Mouse (Mus musculus) heart, embryonic 15.5 days (tissue): Measurements from ENCODE around the gene Fancb. TPM values are rescaled to one million over a fixed set of nuclear protein-coding genes. Genes with fewer than 3 reads are reported as not detected.

Source experiments
- ATAC-seq: fragments of 200-750 bp; cut with Nextera tagmentation; replicated peaks from 2 replicates; pipeline ENCODE4 v1.8.0; 2017; ENCODE audit warnings: low read depth, moderate TSS enrichment; ENCODE audit not compliant: insufficient number of reproducible peaks, insufficient read depth, low FRiP score
- H3K27ac ChIP-seq: fragments of 300-500 bp; sonication (generic); 2 replicates; pipeline ENCODE4 v1.5.1; 2015; ENCODE audit warnings: mild to moderate bottlenecking, inconsistent platforms
- H3K27me3 ChIP-seq: fragments of 300-500 bp; sonication (generic); 2 replicates; pipeline ENCODE4 v1.6.1; 2015; ENCODE audit warnings: inconsistent platforms
- H3K36me3 ChIP-seq: fragments of 300-500 bp; sonication (generic); 2 replicates; pipeline ENCODE4 v1.6.1; 2015; ENCODE audit warnings: mild to moderate bottlenecking, inconsistent platforms
- H3K4me1 ChIP-seq: fragments of 300-500 bp; sonication (generic); replicated peaks from 2 replicates; pipeline ENCODE4 v1.6.1; 2015; ENCODE audit warnings: inconsistent platforms
- H3K4me2 ChIP-seq: fragments of 300-500 bp; sonication (generic); 2 replicates; pipeline ENCODE4 v1.6.1; 2015; ENCODE audit warnings: inconsistent platforms, mild to moderate bottlenecking, moderate library complexity
- H3K4me3 ChIP-seq: fragments of 300-500 bp; sonication (generic); 2 replicates; pipeline ENCODE4 v1.5.1; 2015; ENCODE audit warnings: mild to moderate bottlenecking, inconsistent platforms
- H3K9ac ChIP-seq: fragments of 300-500 bp; sonication (generic); 2 replicates; pipeline ENCODE4 v1.6.1; 2015; ENCODE audit warnings: mild to moderate bottlenecking, inconsistent platforms
- H3K9me3 ChIP-seq: fragments of 300-500 bp; sonication (generic); replicated peaks from 2 replicates; pipeline ENCODE4 v1.6.1; 2016; ENCODE audit warnings: inconsistent platforms
- WGBS: fragments of 180-500 bp; shearing (Covaris S2); methylation state at CpG from one replicate; pipeline ENCODE4 v1.1.7; 2015; ENCODE audit warnings: mixed read lengths; 5-methylcytosine and 5-hydroxymethylcytosine counted together
- polyA plus RNA-seq: library from polyadenylated mRNA; unstranded; fragments of >200 nt; fragmentation: Nextera tagmentation; extraction: Ambion mirVana; gene quantifications from 2 replicates; pipeline ENCODE4 v1.2.1, GENCODE M21; 2015

Fancb gene
- polyA plus RNA-seq = 5.4 and 6.0 TPM in 2 replicates

- WGBS = 11% methylated on average over 26 of the region's 26 CpGs
- Histone ChIP-seq H3K9me3 (no peaks in the 10 kb centered on the region), H3K4me3 (peak within 1 kb of the TSS; percentile 67), H3K9ac (peak within 1 kb of the TSS; percentile 64), H3K27ac (peak within 1 kb of the TSS; percentile 68), H3K36me3 (no peaks in the 10 kb centered on the region), H3K4me2 (peak within 1 kb of the TSS; percentile 62), H3K27me3 (no peaks in the 10 kb centered on the region), H3K4me1 (0 out of 2 replicates have a peak, but pooled peaks cover 3% of the 10 kb centered on the region)
- peak; percentile 99 for ATAC-seq
Observed at GRCm38 (mm10) chrX:164980193-164980775, at the start of gene Fancb, which contains the start of gene Mospd2. Gene Fancb, plus strand, starts transcription at chrX:164980592. Gene Mospd2, minus strand, starts transcription at chrX:164980375.

- Histone ChIP-seq H3K27me3 (no peaks in the 10 kb centered on the region), H3K36me3 (no peaks in the 10 kb centered on the region), H3K4me3 (no peak overlapping the region), H3K27ac (no peak overlapping the region), H3K9ac (no peak overlapping the region), H3K4me2 (no peak overlapping the region), H3K9me3 (no peaks in the 10 kb centered on the region), H3K4me1 (no peaks in the 10 kb centered on the region)
- no peak for ATAC-seq
- 91% methylated on average over 5 of the region's 5 CpGs for WGBS
Observed at GRCm38 (mm10) chrX:164941540-164941939, 38.9 kb upstream of the Fancb start.

- H3K27me3 ChIP-seq = no peaks in the 10 kb centered on the region
- H3K4me2 ChIP-seq = no peak overlapping the region
- no peaks in the 10 kb centered on the region for H3K4me1 ChIP-seq
- ATAC-seq = no peak
- no peak overlapping the region for H3K9ac ChIP-seq
- H3K27ac ChIP-seq = 0 out of 2 replicates have a peak overlapping the region, but pooled peaks have one; percentile 38
- H3K4me3 ChIP-seq = no peak overlapping the region
- H3K9me3 ChIP-seq = no peaks in the 10 kb centered on the region
- 70% methylated on average over 11 of the region's 11 CpGs for WGBS
- no peaks in the 10 kb centered on the region for H3K36me3 ChIP-seq
Observed at GRCm38 (mm10) chrX:164951858-164952576, 28.4 kb upstream of the Fancb start.

- WGBS = 68% methylated on average over 5 of the region's 5 CpGs
- no peak overlapping the region for H3K27ac ChIP-seq
- no peak for ATAC-seq
- H3K9me3 ChIP-seq = no peaks in the 10 kb centered on the region
- no peak overlapping the region for H3K4me3 ChIP-seq
- H3K36me3 ChIP-seq = no peaks in the 10 kb centered on the region
- H3K4me2 ChIP-seq = no peak overlapping the region
- H3K9ac ChIP-seq = no peak overlapping the region
- H3K27me3 ChIP-seq = no peaks in the 10 kb centered on the region
- no peaks in the 10 kb centered on the region for H3K4me1 ChIP-seq
Observed at GRCm38 (mm10) chrX:164952601-164953375, 27.6 kb upstream of the Fancb start.

- WGBS = 78% methylated on average over 3 of the region's 3 CpGs
- no peaks in the 10 kb centered on the region for H3K4me1 ChIP-seq
- no peaks in the 10 kb centered on the region for H3K36me3 ChIP-seq
- H3K9me3 ChIP-seq = no peaks in the 10 kb centered on the region
- H3K27ac ChIP-seq = no peak overlapping the region
- no peaks in the 10 kb centered on the region for H3K27me3 ChIP-seq
- no peak overlapping the region for H3K9ac ChIP-seq
- no peak overlapping the region for H3K4me3 ChIP-seq
- no peak for ATAC-seq
- H3K4me2 ChIP-seq = no peak overlapping the region
Observed at GRCm38 (mm10) chrX:164965750-164966448, 14.5 kb upstream of the Fancb start.

GRCm38 (mm10) chrX:164971206-164971605, 9.2 kb upstream of the Fancb start:
- Histone ChIP-seq H3K4me2 (no peak overlapping the region), H3K9ac (no peak overlapping the region), H3K27me3 (no peaks in the 10 kb centered on the region), H3K9me3 (no peaks in the 10 kb centered on the region), H3K4me1 (no peaks in the 10 kb centered on the region), H3K27ac (no peak overlapping the region), H3K4me3 (no peak overlapping the region), H3K36me3 (no peaks in the 10 kb centered on the region)
- 82% methylated on average over 3 of the region's 3 CpGs for WGBS
- no peak for ATAC-seq

GRCm38 (mm10) chrX:164978866-164979265, 1.5 kb upstream of the Fancb start:
- 0 out of 2 replicates have a peak, but pooled peaks cover 3% of the 10 kb centered on the region for H3K4me1 ChIP-seq
- H3K4me3 ChIP-seq = no peak overlapping the region
- ATAC-seq = no peak
- no peaks in the 10 kb centered on the region for H3K27me3 ChIP-seq
- no peak overlapping the region for H3K27ac ChIP-seq
- no peaks in the 10 kb centered on the region for H3K9me3 ChIP-seq
- no peak overlapping the region for H3K9ac ChIP-seq
- 0 out of 2 replicates have a peak overlapping the region, but pooled peaks have one; percentile 55 for H3K4me2 ChIP-seq
- no peaks in the 10 kb centered on the region for H3K36me3 ChIP-seq
- 89% methylated on average over 2 of the region's 2 CpGs for WGBS

GRCm38 (mm10) chrX:165003141-165003540, 22.7 kb downstream of the Fancb start:
- Histone ChIP-seq H3K9me3 (no peaks in the 10 kb centered on the region), H3K27ac (no peak overlapping the region), H3K4me1 (no peaks in the 10 kb centered on the region), H3K27me3 (no peaks in the 10 kb centered on the region), H3K4me3 (no peak overlapping the region), H3K9ac (no peak overlapping the region), H3K4me2 (no peak overlapping the region), H3K36me3 (no peaks in the 10 kb centered on the region)
- 28% methylated on average over 4 of the region's 4 CpGs for WGBS
- no peak for ATAC-seq

GRCm38 (mm10) chrX:165004779-165005324, 24.5 kb downstream of the Fancb start, which contains the start of gene Gm17604:
Gene Gm17604, minus strand, starts transcription at chrX:165004829.
- no peak within 1 kb of the TSS for H3K4me3 ChIP-seq
- no peak for ATAC-seq
- H3K9me3 ChIP-seq = no peaks in the 10 kb centered on the region
- no peaks in the 10 kb centered on the region for H3K4me1 ChIP-seq
- H3K27me3 ChIP-seq = no peaks in the 10 kb centered on the region
- no peak within 1 kb of the TSS for H3K4me2 ChIP-seq
- no peak within 1 kb of the TSS for H3K9ac ChIP-seq
- no peaks in the 10 kb centered on the region for H3K36me3 ChIP-seq
- H3K27ac ChIP-seq = no peak within 1 kb of the TSS
